Mouse (Mus musculus): ENCODE measurements at regions not wholly inside any gene's neighbourhood (a gene's known extent, or its start where the extent isn't known, plus 50 kb on each side); places are given as distances from the start of the nearest gene placed in this dataset.

GRCm38 (mm10) chr2:72797002-72797718, 183.1 kb downstream of the Sp3 start:
- TF ChIP-seq CTCF (conservative IDR thresholded peaks at IDR 0.05; ENCODE audit: insufficient read depth, insufficient read length, low read depth, low read length) (no peak), POLR2A (IDR thresholded peaks at IDR 0.05; ENCODE audit: low read depth, low read length) (no peak)
